Mouse (Mus musculus) cerebellum, adult 9-11 months (tissue): Measurements from ENCODE around the gene Nckap1l.
"Not testable (repeated sequence)": the region's sequence is repeated elsewhere in the genome, so short reads cannot be mapped to it uniquely, and the experiment has no call there.

ENCODE experiments used
- DNase-seq: peaks from one replicate; pipeline ENCODE4 v3.0.0; 2022

The Nckap1l gene

GRCm38 (mm10) chr15:103453551-103454218, at the start of gene Nckap1l:
Nckap1l (plus strand) TSS chr15:103453794.
- no peak for DNase-seq

GRCm38 (mm10) chr15:103405586-103405985, 48.0 kb upstream of the Nckap1l start:
- DNase-seq, result not testable (repeated sequence)

- no peak for DNase-seq
These were observed 26.6 kb upstream of the Nckap1l start for GRCm38 (mm10) chr15:103427017-103427416.

GRCm38 (mm10) chr15:103430241-103430640, 23.4 kb upstream of the Nckap1l start, which contains the start of gene Gtsf1:
Gtsf1 (minus strand) TSS chr15:103430470.
- no peak for DNase-seq

GRCm38 (mm10) chr15:103445966-103446365, 7.6 kb upstream of the Nckap1l start:
- DNase-seq, result not testable (repeated sequence)

- no peak for DNase-seq
These were observed 5.2 kb upstream of the Nckap1l start, which contains the start of gene Gtsf2 for GRCm38 (mm10) chr15:103448369-103448768. Gtsf2 (minus strand) TSS chr15:103448469.

- DNase-seq, result no peak
These were observed 855 bp downstream of the Nckap1l start for GRCm38 (mm10) chr15:103454449-103454848.

GRCm38 (mm10) chr15:103462539-103463261, 9.1 kb downstream of the Nckap1l start:
- no peak for DNase-seq

GRCm38 (mm10) chr15:103471488-103472194, 18.0 kb downstream of the Nckap1l start:
- DNase-seq, result no peak

- no peak for DNase-seq
These were observed 18.7 kb downstream of the Nckap1l start for GRCm38 (mm10) chr15:103472265-103472664.

GRCm38 (mm10) chr15:103473182-103473581, 19.6 kb downstream of the Nckap1l start:
- DNase-seq, result no peak

- no peak for DNase-seq
These were observed 20.2 kb downstream of the Nckap1l start for GRCm38 (mm10) chr15:103473769-103474168.

- no peak for DNase-seq
These were observed 25.5 kb downstream of the Nckap1l start for GRCm38 (mm10) chr15:103479080-103479606.

- no peak for DNase-seq
These were observed 26.5 kb downstream of the Nckap1l start for GRCm38 (mm10) chr15:103480129-103480528.

- DNase-seq, result no peak
These were observed 28.9 kb downstream of the Nckap1l start for GRCm38 (mm10) chr15:103482488-103482887.

- DNase-seq, result no peak
These were observed 30.9 kb downstream of the Nckap1l start for GRCm38 (mm10) chr15:103484490-103484889.

- no peak for DNase-seq
These were observed 31.5 kb downstream of the Nckap1l start for GRCm38 (mm10) chr15:103485106-103485505.

GRCm38 (mm10) chr15:103486658-103487057, 33.1 kb downstream of the Nckap1l start:
- no peak for DNase-seq

- no peak for DNase-seq
These were observed 34.7 kb downstream of the Nckap1l start for GRCm38 (mm10) chr15:103488336-103488735.

- no peak for DNase-seq
These were observed 42.9 kb downstream of the Nckap1l start for GRCm38 (mm10) chr15:103496204-103497140.

GRCm38 (mm10) chr15:103498157-103498556, 44.6 kb downstream of the Nckap1l start:
- no peak for DNase-seq

GRCm38 (mm10) chr15:103500723-103501122, 47.1 kb downstream of the Nckap1l start:
- no peak for DNase-seq
